Comparison of ENCODE assay signal across 12 mouse cellular contexts in genomic region chr10:69753464-69753863, GRCm38 (mm10).
A peak's percentile ranks its signal among the peaks of the same experiment; 100 is the strongest.
DNase-seq lines count a peak whose midpoint lies in the region; ATAC-seq lines count a peak whose summit lies in the region.
"Had no signal": no experiment of that assay in that cellular context is flagged by ENCODE, and none has a peak within 500 bp of the region (broad histone marks: within the 10 kb centered on the region; RNA-seq: fewer than 3 reads in every experiment).

No protein-coding gene starts in this region.

- no peaks in the 10 kb centered on the region for H3K27me3 ChIP-seq in heart, embryonic 15.5 days
- no peaks in the 10 kb centered on the region for H3K27me3 ChIP-seq in heart, embryonic 12.5 days (replicated peaks)
- no peaks in the 10 kb centered on the region for H3K27me3 ChIP-seq in kidney, embryonic 16.5 days (ENCODE audit: insufficient read depth, low read length)
- H3K27me3 ChIP-seq: forebrain, embryonic 12.5 days; hindbrain, embryonic 15.5 days had no signal

- no peak overlapping the region for H3K9ac ChIP-seq in heart, embryonic 15.5 days
- H3K9ac ChIP-seq in heart, embryonic 12.5 days: no peak overlapping the region
- no peak overlapping the region for H3K9ac ChIP-seq in kidney, embryonic 16.5 days (replicated peaks; ENCODE audit: low read length)
- H3K9ac ChIP-seq: forebrain, embryonic 12.5 days; hindbrain, embryonic 15.5 days had no signal

- H3K27ac ChIP-seq in heart, embryonic 15.5 days: no peak overlapping the region
- no peak overlapping the region for H3K27ac ChIP-seq in heart, embryonic 12.5 days (ENCODE audit: poor library complexity, severe bottlenecking)
- no peak overlapping the region for H3K27ac ChIP-seq in kidney, embryonic 16.5 days (ENCODE audit: low read length)
- H3K27ac ChIP-seq: forebrain, embryonic 12.5 days; hindbrain, embryonic 15.5 days had no signal

- no peaks in the 10 kb centered on the region; the same call in 1 of the 2 replicates for H3K9me3 ChIP-seq in heart, embryonic 15.5 days (replicated peaks)
- no peaks in the 10 kb centered on the region for H3K9me3 ChIP-seq in heart, embryonic 12.5 days (replicated peaks)
- H3K9me3 ChIP-seq in kidney, embryonic 16.5 days (ENCODE audit: low read length): peaks cover 3% of the 10 kb centered on the region; the same call in 1 of the 2 replicates
- H3K9me3 ChIP-seq: forebrain, embryonic 12.5 days; hindbrain, embryonic 15.5 days had no signal

- peaks cover 7% of the 10 kb centered on the region; the same call in 1 of the 2 replicates for H3K4me1 ChIP-seq in heart, embryonic 15.5 days (replicated peaks)
- H3K4me1 ChIP-seq in heart, embryonic 12.5 days (replicated peaks): peaks cover 19% of the 10 kb centered on the region
- 0 out of 2 replicates have a peak, but pooled peaks cover 3% of the 10 kb centered on the region for H3K4me1 ChIP-seq in kidney, embryonic 16.5 days (ENCODE audit: insufficient read depth, low read length)

- no peaks in the 10 kb centered on the region for H3K36me3 ChIP-seq in heart, embryonic 15.5 days
- no peaks in the 10 kb centered on the region for H3K36me3 ChIP-seq in heart, embryonic 12.5 days
- no peaks in the 10 kb centered on the region for H3K36me3 ChIP-seq in kidney, embryonic 16.5 days (ENCODE audit: insufficient read depth, low read length)
- H3K36me3 ChIP-seq: forebrain, embryonic 12.5 days; hindbrain, embryonic 15.5 days had no signal

- WGBS in heart, embryonic 15.5 days: 70% methylated on average over 11 of the region's 11 CpGs
- WGBS in heart, embryonic 12.5 days: 78% methylated on average over 11 of the region's 11 CpGs
- WGBS in kidney, embryonic 16.5 days: 66% methylated on average over 11 of the region's 11 CpGs

- H3K4me2 ChIP-seq in heart, embryonic 15.5 days: 0 out of 2 replicates have a peak overlapping the region, but pooled peaks have one; percentile 23
- no peak overlapping the region for H3K4me2 ChIP-seq in heart, embryonic 12.5 days
- no peak overlapping the region for H3K4me2 ChIP-seq in kidney, embryonic 16.5 days (replicated peaks; ENCODE audit: low read depth, low read length)
- H3K4me2 ChIP-seq: forebrain, embryonic 12.5 days; hindbrain, embryonic 15.5 days had no signal

- H3K4me3 ChIP-seq in heart, embryonic 15.5 days: no peak overlapping the region
- H3K4me3 ChIP-seq in heart, embryonic 12.5 days: no peak overlapping the region
- no peak overlapping the region for H3K4me3 ChIP-seq in kidney, embryonic 16.5 days (ENCODE audit: low read length)
- H3K4me3 ChIP-seq: forebrain, embryonic 12.5 days; hindbrain, embryonic 15.5 days had no signal

- intact Hi-C loops in left cerebral cortex, postnatal 25 days (cut with DNase I): no loop called here

- DNase-seq in kidney, postnatal 4 days: peak; percentile 70 to 77
- DNase-seq in adrenal gland, adult 18-20 months (ENCODE audit: low spot score in 2 of 2): peak; percentile 34 to 45
- DNase-seq in adrenal gland, postnatal 36 days: peak; percentile 75 to 82
- no peak for DNase-seq in left cerebral cortex, postnatal 25 days (ENCODE audit: low spot score in 2 of 2)
- DNase-seq: right cerebral cortex, postnatal 25 days; thymus, postnatal 4 days had no signal

- no peak for ATAC-seq in heart, embryonic 15.5 days (replicated peaks; ENCODE audit: insufficient number of reproducible peaks, insufficient read depth, low FRiP score, low read depth)
- no peak for ATAC-seq in heart, embryonic 12.5 days (ENCODE audit: insufficient number of reproducible peaks, low FRiP score)
- ATAC-seq in kidney, embryonic 16.5 days (ENCODE audit: low FRiP score, low TSS enrichment): no peak
- ATAC-seq in monocyte, adult 5-6 weeks (replicated peaks; ENCODE audit: insufficient number of reproducible peaks, low FRiP score, low TSS enrichment, poor library complexity, severe bottlenecking): no peak

Comparison
In these comparisons a context has a peak if more than half of its experiments do, and no peak if none do; other contexts are left out.
1. DNase-seq: peak in kidney, postnatal 4 days (2 of 2), adrenal gland, adult 18-20 months (2 of 2) and adrenal gland, postnatal 36 days (2 of 2); none in left cerebral cortex, postnatal 25 days (0 of 2).